Mouse (Mus musculus) hindbrain, embryonic 15.5 days (tissue): ENCODE measurements around the gene Dab2. TPM values are rescaled to one million over a fixed set of nuclear protein-coding genes. Genes with fewer than 3 reads are reported as not detected.

Experiments
- ATAC-seq: fragments of 200-750 bp; cut with Nextera tagmentation; 2 replicates; pipeline ENCODE4 v1.8.0; 2017; ENCODE audit warnings: low read depth, moderate number of reproducible peaks, moderate TSS enrichment; ENCODE audit not compliant: low FRiP score
- H3K27ac ChIP-seq: fragments of 300-500 bp; sonication (generic); replicated peaks from 2 replicates; pipeline ENCODE4 v1.5.1; 2015; ENCODE audit warnings: mild to moderate bottlenecking, inconsistent platforms
- H3K27me3 ChIP-seq: fragments of 300-500 bp; sonication (generic); 2 replicates; pipeline ENCODE4 v1.6.1; 2015; ENCODE audit warnings: control low read depth, inconsistent platforms
- H3K36me3 ChIP-seq: fragments of 300-500 bp; sonication (generic); 2 replicates; pipeline ENCODE4 v1.6.1; 2015; ENCODE audit warnings: control low read depth, inconsistent platforms
- H3K4me1 ChIP-seq: fragments of 300-500 bp; sonication (generic); replicated peaks from 2 replicates; pipeline ENCODE4 v1.6.1; 2015; ENCODE audit warnings: control low read depth, inconsistent platforms
- H3K4me2 ChIP-seq: fragments of 300-500 bp; sonication (generic); 2 replicates; pipeline ENCODE4 v1.6.1; 2015; ENCODE audit warnings: moderate library complexity, mild to moderate bottlenecking, inconsistent platforms
- H3K4me3 ChIP-seq: fragments of 300-500 bp; sonication (generic); 2 replicates; pipeline ENCODE4 v1.5.1; 2015; ENCODE audit warnings: mild to moderate bottlenecking, inconsistent platforms
- H3K9ac ChIP-seq: fragments of 300-500 bp; sonication (generic); 2 replicates; pipeline ENCODE4 v1.6.1; 2015; ENCODE audit warnings: inconsistent platforms
- H3K9me3 ChIP-seq: fragments of 300-500 bp; sonication (generic); 2 replicates; pipeline ENCODE4 v1.6.1; 2016; ENCODE audit warnings: control low read depth, inconsistent platforms
- WGBS: fragments of 180-500 bp; shearing (Covaris S2); methylation state at CpG from one replicate; pipeline ENCODE4 v1.1.7; 2015; 5-methylcytosine and 5-hydroxymethylcytosine counted together
- polyA plus RNA-seq: library from polyadenylated mRNA; unstranded; fragments of >200 nt; fragmentation: Nextera tagmentation; extraction: Ambion mirVana; gene quantifications from 2 replicates; pipeline ENCODE4 v1.2.1, GENCODE M21; 2015

Dab2 gene
- polyA plus RNA-seq, 1 experiment from 2014 or later: 20.3 TPM

DNA sequence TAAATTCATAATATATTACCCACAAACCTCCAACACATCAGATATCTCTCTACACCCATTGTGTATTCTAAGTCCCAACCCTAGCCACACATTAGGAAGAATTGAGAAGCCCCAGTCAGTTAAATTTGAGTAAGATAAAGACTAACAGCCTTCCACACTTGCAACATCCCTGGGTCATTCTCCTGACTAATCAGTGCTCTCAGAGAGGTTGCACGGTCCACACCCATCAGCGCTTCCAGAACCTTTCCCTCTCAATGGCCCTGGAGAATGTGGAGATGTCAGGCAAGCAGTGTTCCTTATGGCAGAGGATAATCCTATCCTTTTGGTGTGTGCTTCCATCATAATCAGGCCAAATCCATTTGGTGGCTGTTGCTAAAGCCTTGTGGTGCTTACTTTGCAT is 144.9 kb downstream of the Dab2 start:
- H3K4me1 ChIP-seq: no peaks in the 10 kb centered on the region
- H3K9ac ChIP-seq: no peak overlapping the region
- WGBS: 94% methylated on average over 2 of the region's 2 CpGs
- H3K27ac ChIP-seq: no peak overlapping the region
- no peaks in the 10 kb centered on the region for H3K9me3 ChIP-seq
- H3K4me2 ChIP-seq: no peak overlapping the region
- H3K4me3 ChIP-seq: no peak overlapping the region
- no peaks in the 10 kb centered on the region for H3K36me3 ChIP-seq
- ATAC-seq: no peak
- no peaks in the 10 kb centered on the region for H3K27me3 ChIP-seq

GRCm38 (mm10) chr15:6445135-6445534 is 145.5 kb downstream of the Dab2 start, which contains the start of gene C9:
C9 (plus strand) TSS chr15:6445327.
- Histone ChIP-seq H3K4me1 (no peaks in the 10 kb centered on the region), H3K27me3 (no peaks in the 10 kb centered on the region), H3K9ac (no peak within 1 kb of the TSS), H3K4me3 (no peak within 1 kb of the TSS), H3K27ac (no peak within 1 kb of the TSS), H3K36me3 (no peaks in the 10 kb centered on the region), H3K9me3 (no peaks in the 10 kb centered on the region), H3K4me2 (no peak within 1 kb of the TSS)
- ATAC-seq: no peak
- WGBS: 75% methylated on average over 2 of the region's 2 CpGs

- Histone ChIP-seq H3K36me3 (no peaks in the 10 kb centered on the region), H3K27ac (no peak overlapping the region), H3K4me1 (no peaks in the 10 kb centered on the region), H3K9me3 (no peaks in the 10 kb centered on the region), H3K27me3 (no peaks in the 10 kb centered on the region), H3K4me3 (no peak overlapping the region), H3K4me2 (no peak overlapping the region), H3K9ac (no peak overlapping the region)
- 67% methylated on average over 1 of the region's 1 CpGs for WGBS
- no peak for ATAC-seq
Measured at GRCm38 (mm10) chr15:6446181-6446580, 146.6 kb downstream of the Dab2 start.

DNA sequence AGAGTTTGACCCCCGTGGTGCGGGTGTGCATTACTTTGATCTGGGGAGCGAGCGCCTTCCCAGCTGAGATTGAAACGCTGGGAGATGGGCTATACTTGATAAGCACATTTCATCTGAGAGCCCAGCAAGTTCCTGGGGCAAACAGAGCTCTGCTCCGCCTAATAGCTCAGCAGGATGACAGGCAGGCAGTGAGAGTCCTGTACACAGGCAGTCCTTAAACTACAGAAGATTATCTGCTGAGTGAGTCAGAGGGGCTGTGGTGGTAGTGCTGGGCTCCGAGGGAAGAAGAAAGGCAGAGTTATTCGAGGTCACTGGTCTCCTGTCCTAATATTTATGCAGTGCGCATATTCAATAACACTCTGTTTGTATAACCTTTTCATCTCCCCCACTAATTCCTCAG is 149.3 kb downstream of the Dab2 start:
- 39% methylated on average over 9 of the region's 9 CpGs for WGBS
- Histone ChIP-seq H3K4me3 (no peak overlapping the region), H3K27ac (no peak overlapping the region), H3K4me2 (no peak overlapping the region), H3K36me3 (no peaks in the 10 kb centered on the region), H3K9ac (no peak overlapping the region), H3K9me3 (no peaks in the 10 kb centered on the region), H3K27me3 (no peaks in the 10 kb centered on the region), H3K4me1 (no peaks in the 10 kb centered on the region)
- 0 out of 2 replicates have a peak, but pooled peaks have one; percentile 59 for ATAC-seq

GRCm38 (mm10) chr15:6454461-6454860 is 154.9 kb downstream of the Dab2 start:
- Histone ChIP-seq H3K9me3 (no peaks in the 10 kb centered on the region), H3K4me1 (no peaks in the 10 kb centered on the region), H3K36me3 (no peaks in the 10 kb centered on the region), H3K4me2 (no peak overlapping the region), H3K9ac (no peak overlapping the region), H3K27me3 (no peaks in the 10 kb centered on the region), H3K4me3 (no peak overlapping the region), H3K27ac (no peak overlapping the region)
- no peak for ATAC-seq
- 85% methylated on average over 2 of the region's 2 CpGs for WGBS

DNA sequence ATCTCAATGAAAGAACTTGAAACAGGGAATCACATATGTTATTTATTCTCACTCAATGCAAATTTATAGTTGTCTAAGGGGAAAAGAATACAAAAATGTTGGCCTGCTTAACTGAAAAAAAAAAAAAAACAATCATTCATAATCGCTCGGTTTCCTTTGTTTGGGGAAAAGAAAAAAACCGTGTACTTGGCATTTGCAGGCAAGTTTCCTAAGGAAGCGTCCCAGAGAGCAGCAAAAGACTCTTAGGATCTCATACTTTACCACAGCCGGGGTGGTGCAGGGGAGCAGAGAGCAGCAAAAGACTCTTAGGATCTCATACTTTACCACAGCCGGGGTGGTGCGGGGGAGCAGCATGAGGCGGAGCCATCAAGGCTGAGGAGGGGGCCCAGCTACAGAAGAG is 161.8 kb downstream of the Dab2 start:
- no peaks in the 10 kb centered on the region for H3K9me3 ChIP-seq
- H3K36me3 ChIP-seq: no peaks in the 10 kb centered on the region
- WGBS: 78% methylated on average over 8 of the region's 8 CpGs
- no peak overlapping the region for H3K4me2 ChIP-seq
- no peak overlapping the region for H3K9ac ChIP-seq
- ATAC-seq: no peak
- H3K4me1 ChIP-seq: no peaks in the 10 kb centered on the region
- H3K4me3 ChIP-seq: no peak overlapping the region
- no peaks in the 10 kb centered on the region for H3K27me3 ChIP-seq
- no peak overlapping the region for H3K27ac ChIP-seq

DNA sequence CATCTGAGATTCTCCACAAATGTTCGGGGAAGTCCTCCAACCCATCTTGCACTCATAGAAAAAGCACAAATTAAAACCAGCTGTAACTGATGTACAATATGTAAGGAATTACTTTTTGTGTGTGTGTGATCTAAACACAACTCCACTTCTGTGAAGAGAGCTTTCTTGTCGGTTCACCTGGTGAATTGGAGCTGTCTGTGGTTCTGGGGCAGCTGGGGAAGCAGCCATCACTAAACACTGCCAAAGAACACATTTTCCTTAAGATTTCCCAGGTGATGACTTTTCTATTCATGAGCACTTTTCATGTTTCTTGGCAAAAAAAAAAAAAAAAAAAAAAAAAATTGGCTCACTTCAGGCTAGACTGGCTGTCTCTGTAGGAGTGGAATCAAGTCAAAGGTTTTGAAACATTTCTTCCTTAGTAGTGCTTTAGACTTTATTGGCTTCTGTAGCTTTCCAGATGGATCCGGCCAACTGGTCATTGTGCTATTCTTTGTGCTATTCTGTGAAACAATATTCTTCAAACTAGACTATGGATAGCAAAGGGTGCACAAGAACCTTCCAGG is 163.9 kb downstream of the Dab2 start:
- H3K36me3 ChIP-seq: no peaks in the 10 kb centered on the region
- WGBS: 79% methylated on average over 3 of the region's 3 CpGs

GRCm38 (mm10) chr15:6466995-6467394 is 167.4 kb downstream of the Dab2 start:
- WGBS: 79% methylated on average over 10 of the region's 10 CpGs

More for the DNA sequence above, 163.9 kb downstream of the Dab2 start:
- H3K4me2 ChIP-seq: no peak overlapping the region
- ATAC-seq: no peak
- H3K27ac ChIP-seq: no peak overlapping the region
- no peaks in the 10 kb centered on the region for H3K27me3 ChIP-seq
- no peaks in the 10 kb centered on the region for H3K9me3 ChIP-seq
- H3K4me3 ChIP-seq: no peak overlapping the region
- H3K9ac ChIP-seq: no peak overlapping the region
- no peaks in the 10 kb centered on the region for H3K4me1 ChIP-seq

GRCm38 (mm10) chr15:6468845-6469244 is 169.3 kb downstream of the Dab2 start:
- no peaks in the 10 kb centered on the region for H3K27me3 ChIP-seq
- WGBS: 98% methylated on average over 1 of the region's 1 CpGs
- H3K4me2 ChIP-seq: no peak overlapping the region
- no peak overlapping the region for H3K4me3 ChIP-seq
- ATAC-seq: no peak
- no peaks in the 10 kb centered on the region for H3K36me3 ChIP-seq
- no peaks in the 10 kb centered on the region for H3K9me3 ChIP-seq
- no peak overlapping the region for H3K9ac ChIP-seq
- no peaks in the 10 kb centered on the region for H3K4me1 ChIP-seq
- H3K27ac ChIP-seq: no peak overlapping the region

More at GRCm38 (mm10) chr15:6466995-6467394, 167.4 kb downstream of the Dab2 start:
- Histone ChIP-seq H3K4me1 (no peaks in the 10 kb centered on the region), H3K4me3 (no peak overlapping the region), H3K9me3 (no peaks in the 10 kb centered on the region), H3K9ac (no peak overlapping the region), H3K36me3 (no peaks in the 10 kb centered on the region), H3K27me3 (no peaks in the 10 kb centered on the region), H3K27ac (no peak overlapping the region), H3K4me2 (no peak overlapping the region)
- ATAC-seq: no peak

DNA sequence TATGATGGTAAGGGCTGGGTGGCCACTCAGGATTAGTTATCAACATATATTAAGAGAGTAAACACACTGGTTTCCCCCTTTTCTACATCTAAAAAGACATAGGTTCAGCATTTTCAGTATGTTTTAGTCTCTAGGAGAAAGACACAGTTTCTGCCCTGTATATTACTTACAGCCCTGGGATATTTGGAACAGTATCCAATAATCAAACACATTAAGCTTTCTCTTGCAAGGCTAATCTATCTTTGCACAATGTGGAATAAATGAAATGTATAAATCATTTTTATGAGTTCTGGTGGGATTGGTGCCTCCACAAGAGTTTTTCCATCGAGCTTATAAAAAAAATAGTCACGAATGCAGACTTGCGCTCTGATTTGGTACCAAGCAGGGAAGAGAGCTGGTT is 169.8 kb downstream of the Dab2 start:
- ATAC-seq: no peak
- no peak overlapping the region for H3K4me2 ChIP-seq
- no peaks in the 10 kb centered on the region for H3K27me3 ChIP-seq
- no peak overlapping the region for H3K9ac ChIP-seq
- H3K4me1 ChIP-seq: no peaks in the 10 kb centered on the region
- H3K9me3 ChIP-seq: no peaks in the 10 kb centered on the region
- 83% methylated on average over 3 of the region's 3 CpGs for WGBS
- no peak overlapping the region for H3K4me3 ChIP-seq
- no peaks in the 10 kb centered on the region for H3K36me3 ChIP-seq
- H3K27ac ChIP-seq: no peak overlapping the region

DNA sequence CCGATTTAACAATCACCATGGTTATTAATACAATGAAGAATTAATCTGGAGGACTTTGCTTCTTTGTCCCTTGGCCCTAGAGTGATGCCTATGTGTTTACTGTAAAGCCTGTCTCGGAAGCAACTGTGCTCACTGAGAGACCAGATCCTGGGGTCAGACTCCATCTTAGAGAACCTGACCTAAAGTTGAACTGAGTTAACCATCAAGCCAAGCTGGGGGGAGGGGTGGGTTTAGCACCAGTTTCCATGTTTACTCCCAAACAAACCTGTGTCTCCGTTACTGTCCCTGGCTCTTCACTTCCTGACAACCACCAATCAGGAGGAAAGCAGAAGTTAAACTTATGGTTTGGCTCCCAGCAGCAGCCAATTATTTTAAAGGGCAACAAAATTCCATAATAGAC is 184.0 kb downstream of the Dab2 start:
- no peak overlapping the region for H3K4me2 ChIP-seq
- 73% methylated on average over 3 of the region's 3 CpGs for WGBS
- no peaks in the 10 kb centered on the region for H3K36me3 ChIP-seq
- no peak overlapping the region for H3K4me3 ChIP-seq
- H3K9me3 ChIP-seq: 0 out of 2 replicates have a peak, but pooled peaks cover 5% of the 10 kb centered on the region
- no peaks in the 10 kb centered on the region for H3K4me1 ChIP-seq
- no peak overlapping the region for H3K27ac ChIP-seq
- no peaks in the 10 kb centered on the region for H3K27me3 ChIP-seq
- H3K9ac ChIP-seq: no peak overlapping the region
- no peak for ATAC-seq
